Mouse (Mus musculus) urinary bladder, adult 2 months (tissue): ENCODE measurements around the gene Ppfibp2. TPM values are rescaled to one million over a fixed set of nuclear protein-coding genes. Genes with fewer than 3 reads are reported as not detected.

ENCODE experiments used
- DNase-seq: peaks from one replicate; pipeline ENCODE4 v3.0.0; 2022; ENCODE audit warnings: low spot score
- polyA plus RNA-seq: library from polyadenylated mRNA; depleted of rRNA; stranded (reverse); fragments of >200 nt; gene quantifications from 2 replicates; pipeline ENCODE4 v1.2.3, GENCODE M21; 2012

Gene Ppfibp2
- polyA plus RNA-seq, 1 experiment = 81.1 TPM

- no peak for DNase-seq
Measured at GRCm38 (mm10) chr7:107618028-107618992, 23.3 kb downstream of the Ppfibp2 start.

- no peak for DNase-seq
Measured at GRCm38 (mm10) chr7:107619225-107619624, 24.2 kb downstream of the Ppfibp2 start.

DNA sequence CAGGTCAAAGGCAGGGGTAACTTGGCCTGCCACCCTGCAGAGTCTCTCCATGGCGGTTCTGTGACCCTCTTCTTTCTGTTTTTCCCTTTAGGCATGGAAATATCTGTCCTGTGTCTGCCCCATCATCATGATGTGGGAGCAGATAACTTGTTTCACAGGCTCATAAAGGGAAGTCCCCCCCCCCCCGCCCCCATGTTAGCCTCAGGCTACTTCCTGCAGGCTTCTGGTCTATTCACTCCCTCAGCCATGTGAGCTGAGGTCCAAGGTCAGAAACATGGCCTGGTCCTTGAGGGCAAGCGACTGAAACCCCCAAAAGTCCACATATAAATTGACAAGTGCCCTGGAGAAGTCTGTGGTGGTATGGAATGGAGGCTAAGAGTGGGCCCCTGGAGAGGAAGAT is 25.1 kb downstream of the Ppfibp2 start:
- no peak for DNase-seq

GRCm38 (mm10) chr7:107624432-107624831 is 29.4 kb downstream of the Ppfibp2 start:
- no peak for DNase-seq

- no peak for DNase-seq
Measured at GRCm38 (mm10) chr7:107625061-107625460, 30.1 kb downstream of the Ppfibp2 start, which contains the start of gene 5330417H12Rik. TSS of gene 5330417H12Rik (minus strand) at chr7:107625161.

GRCm38 (mm10) chr7:107625781-107626180 is 30.8 kb downstream of the Ppfibp2 start:
- DNase-seq = no peak

DNA sequence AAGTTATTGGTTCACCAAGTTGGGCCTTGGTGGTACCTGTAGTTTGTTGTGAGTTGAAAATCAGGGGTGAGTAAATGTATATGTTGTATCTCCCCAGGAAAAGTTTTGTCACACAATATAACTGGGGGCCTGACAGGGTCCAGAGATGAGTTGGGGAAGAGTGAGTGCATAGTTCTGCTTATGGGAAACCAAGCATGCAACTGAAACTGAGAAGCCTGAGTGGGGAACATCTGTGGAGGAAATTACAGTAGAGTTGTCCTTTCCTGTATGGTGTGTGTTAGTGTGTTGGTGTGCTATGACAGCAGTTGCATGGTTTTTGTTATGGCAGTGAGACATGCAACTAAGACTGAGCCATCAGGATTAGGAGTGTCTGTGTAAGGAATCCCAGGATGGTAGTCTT is 33.4 kb downstream of the Ppfibp2 start:
- DNase-seq = no peak

DNA sequence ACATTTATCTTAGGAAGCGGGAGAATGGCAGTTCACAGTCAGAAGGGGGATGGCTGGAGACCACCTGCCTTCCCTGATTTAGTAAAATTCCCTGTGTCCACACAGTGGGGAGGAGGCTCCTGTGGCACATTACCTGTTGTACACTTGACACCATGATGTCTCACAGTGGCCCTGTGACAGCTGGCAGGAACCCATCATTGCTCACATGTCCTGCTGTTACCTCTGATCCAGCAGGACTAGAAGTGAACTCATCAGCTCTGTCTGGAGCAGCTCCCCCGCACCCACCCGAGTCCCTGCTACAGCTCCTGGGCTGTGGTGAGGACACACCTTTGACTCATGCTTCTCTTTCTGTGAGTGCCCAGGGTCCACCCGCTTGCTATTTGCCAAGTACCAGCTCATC is 38.2 kb downstream of the Ppfibp2 start:
- DNase-seq = no peak

DNA sequence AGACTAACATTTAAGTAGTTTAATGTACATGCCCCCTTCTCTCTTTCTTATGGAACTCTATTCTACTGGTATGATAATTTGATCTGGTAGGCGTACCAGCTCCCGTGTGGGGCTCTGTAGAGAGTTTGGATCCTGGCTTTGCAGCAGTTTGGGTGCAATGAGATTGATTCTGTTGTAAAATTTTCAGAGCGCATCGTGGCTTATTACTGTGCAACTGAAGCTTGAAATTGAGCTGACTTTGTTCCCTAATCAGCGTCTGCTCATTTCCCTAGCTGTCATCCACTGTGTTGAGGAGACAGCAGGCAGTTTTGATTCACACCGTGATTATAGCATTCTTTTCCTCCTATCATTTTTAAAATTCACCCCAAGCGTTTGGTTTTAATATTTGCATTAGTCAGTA is 42.4 kb downstream of the Ppfibp2 start:
- no peak for DNase-seq

- no peak for DNase-seq
Measured at GRCm38 (mm10) chr7:107638026-107638425, 43.0 kb downstream of the Ppfibp2 start.

DNA sequence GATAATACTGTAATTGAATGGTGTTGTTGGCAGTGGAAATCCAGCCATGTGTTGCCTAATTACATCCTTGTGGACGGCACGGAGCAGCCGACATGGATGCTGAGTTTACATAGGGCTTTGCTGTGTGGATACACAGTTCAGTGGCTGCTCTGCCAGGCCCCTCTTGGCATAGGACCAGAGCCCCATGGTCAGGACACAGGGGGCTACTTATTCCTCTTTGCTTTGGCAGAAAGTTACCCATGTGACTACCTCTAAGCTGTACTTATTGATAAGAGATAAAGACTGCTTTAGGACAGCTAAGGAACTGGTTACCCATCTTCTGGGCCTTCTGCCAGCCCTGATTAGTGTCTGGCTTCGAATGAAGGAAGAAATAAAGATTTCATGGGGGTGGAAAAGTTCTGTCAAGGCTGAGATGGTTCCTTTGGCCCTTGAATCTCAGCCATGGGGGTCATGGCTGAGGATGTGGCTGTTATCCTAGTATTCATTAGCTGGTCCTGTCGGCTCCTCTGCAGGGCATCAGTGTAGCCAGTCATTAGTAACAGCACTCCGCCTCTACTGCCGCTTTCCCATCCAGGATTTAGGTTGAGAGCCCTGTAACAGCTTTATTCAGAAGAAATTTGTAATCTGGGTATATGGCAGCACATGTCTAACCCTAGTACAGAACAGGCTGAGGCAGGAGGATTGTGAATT is 47.7 kb downstream of the Ppfibp2 start:
- DNase-seq = no peak

DNA sequence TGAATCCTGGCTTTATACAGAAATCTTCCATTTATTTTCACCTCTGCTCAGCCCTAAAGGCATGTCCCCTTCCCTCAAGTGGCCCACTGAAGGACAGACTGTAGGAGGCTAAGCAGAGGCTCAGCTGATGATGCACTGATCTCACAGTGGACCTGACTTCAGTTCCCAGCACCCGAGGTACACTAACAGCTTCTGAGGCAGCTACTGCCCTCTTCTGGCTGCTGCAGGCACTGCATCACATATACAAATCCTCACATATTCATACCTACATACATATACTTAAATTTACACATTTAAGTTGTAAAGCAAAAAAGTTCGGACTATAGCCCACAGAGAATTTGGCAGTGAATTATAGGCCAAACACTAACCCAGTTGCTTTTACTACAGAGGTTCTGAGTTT is 50.0 kb downstream of the Ppfibp2 start:
- DNase-seq = no peak

- DNase-seq = no peak
Measured at GRCm38 (mm10) chr7:107648937-107649688, 54.1 kb downstream of the Ppfibp2 start.

DNA sequence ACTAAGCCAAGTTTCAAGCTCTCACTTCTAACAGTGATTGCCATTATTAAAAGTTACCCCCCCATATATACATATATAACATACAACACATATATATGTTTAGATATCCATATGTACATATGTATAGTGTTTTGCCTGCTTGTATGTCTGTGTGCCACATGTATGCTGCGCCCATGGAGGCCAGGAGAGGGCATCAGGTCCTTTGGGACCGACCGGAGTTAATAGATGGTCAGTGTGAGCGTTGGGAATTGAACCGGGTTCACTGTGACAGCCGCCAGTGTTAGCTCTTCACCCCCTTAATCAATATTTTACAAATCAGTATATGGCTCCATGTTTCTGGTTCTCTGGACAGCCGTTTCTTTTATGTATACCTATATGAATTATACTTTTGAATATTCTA is 55.0 kb downstream of the Ppfibp2 start:
- DNase-seq = no peak

- DNase-seq = no peak
Measured at GRCm38 (mm10) chr7:107651821-107652220, 56.8 kb downstream of the Ppfibp2 start.

GRCm38 (mm10) chr7:107656451-107656850 is 61.4 kb downstream of the Ppfibp2 start:
- DNase-seq = no peak

GRCm38 (mm10) chr7:107659186-107659918 is 64.3 kb downstream of the Ppfibp2 start:
- DNase-seq = no peak

GRCm38 (mm10) chr7:107661189-107661842 is 66.3 kb downstream of the Ppfibp2 start:
- no peak for DNase-seq

GRCm38 (mm10) chr7:107661843-107662281 is 66.9 kb downstream of the Ppfibp2 start:
- no peak for DNase-seq

DNA sequence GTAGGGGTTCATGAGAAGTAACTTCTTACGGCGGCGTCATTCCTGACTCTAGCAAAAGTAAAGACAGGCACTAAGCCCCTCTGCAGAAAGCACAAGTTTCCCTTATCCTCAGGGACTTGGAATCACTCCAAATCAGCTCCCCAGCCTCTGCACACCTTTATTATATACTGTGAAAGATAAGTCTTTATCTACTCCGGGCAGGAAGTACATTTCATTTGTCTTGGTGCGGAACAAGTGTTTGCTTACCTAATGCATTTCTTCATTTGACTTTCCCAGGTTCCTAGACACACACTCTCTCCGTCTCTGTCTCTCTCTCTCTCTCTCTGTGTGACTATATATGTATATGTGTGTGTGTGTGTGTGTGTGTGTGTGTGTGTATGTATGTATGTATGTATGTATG is 68.6 kb downstream of the Ppfibp2 start:
- DNase-seq = no peak
